Mouse (Mus musculus) E14TG2a.4 (cell line): ENCODE data around the gene Igsf21.

ENCODE experiments used
- CTCF ChIP-seq: conservative IDR thresholded peaks from 2 replicates; pipeline ENCODE4 v1.5.1; 2014; ENCODE audit warnings: low read length
- NANOG ChIP-seq: IDR thresholded peaks from 2 replicates; pipeline ENCODE4 v1.6.1; 2014; ENCODE audit warnings: borderline replicate concordance, low read length, mixed read lengths

- TF ChIP-seq CTCF (no peak), NANOG (no peak)
Measured at GRCm38 (mm10) chr4:140171917-140172316, 74.7 kb downstream of the Igsf21 start.
